Mouse (Mus musculus) lung, postnatal 0 days (tissue): ENCODE data around the gene Gnb3. TPM values are rescaled to one million over a fixed set of nuclear protein-coding genes. Genes with fewer than 3 reads are reported as not detected.

ENCODE experiments used
- ATAC-seq: fragments of 200-750 bp; cut with Nextera tagmentation; 2 replicates; pipeline ENCODE4 v1.8.0; 2017; ENCODE audit warnings: moderate library complexity
- DNase-seq: peaks from one replicate; pipeline ENCODE4 v3.0.0-alpha.2; 2016; ENCODE audit warnings: low spot score
- H3K27ac ChIP-seq: fragments of 300-500 bp; sonication (generic); 2 replicates; pipeline ENCODE4 v1.5.1; 2014; ENCODE audit warnings: antibody characterized with exemption, mild to moderate bottlenecking, low read length, mixed read lengths
- H3K27me3 ChIP-seq: fragments of 300-500 bp; sonication (generic); replicated peaks from 2 replicates; pipeline ENCODE4 v1.6.1; 2014; ENCODE audit warnings: low read length, mixed read lengths; ENCODE audit not compliant: insufficient read depth
- H3K36me3 ChIP-seq: fragments of 300-500 bp; sonication (generic); 2 replicates; pipeline ENCODE4 v1.6.1; 2014; ENCODE audit warnings: low read length, mixed read lengths; ENCODE audit not compliant: insufficient read depth
- H3K4me1 ChIP-seq: fragments of 300-500 bp; sonication (generic); 2 replicates; pipeline ENCODE4 v1.6.1; 2014; ENCODE audit warnings: antibody characterized with exemption, low read depth, low read length, mixed read lengths; ENCODE audit not compliant: insufficient read depth
- H3K4me2 ChIP-seq: fragments of 300-500 bp; sonication (generic); replicated peaks from 2 replicates; pipeline ENCODE4 v1.6.1; 2014; ENCODE audit warnings: low read depth, mild to moderate bottlenecking, low read length, moderate library complexity, mixed read lengths
- H3K4me3 ChIP-seq: fragments of 300-500 bp; sonication (generic); 2 replicates; pipeline ENCODE4 v1.5.1; 2014; ENCODE audit warnings: low read depth, low read length
- H3K9ac ChIP-seq: fragments of 300-500 bp; sonication (generic); replicated peaks from 2 replicates; pipeline ENCODE4 v1.6.1; 2014; ENCODE audit warnings: low read depth, mild to moderate bottlenecking
- H3K9me3 ChIP-seq: fragments of 300-500 bp; sonication (generic); 2 replicates; pipeline ENCODE4 v1.6.1; 2016; ENCODE audit warnings: low read length, mixed read lengths
- CTCF ChIP-seq: IDR thresholded peaks from 2 replicates; pipeline ENCODE4 v1.5.1; 2016; ENCODE audit warnings: antibody characterized with exemption, mild to moderate bottlenecking
- EP300 ChIP-seq: IDR thresholded peaks from 2 replicates; pipeline ENCODE4 v1.6.1; 2016; ENCODE audit warnings: antibody characterized with exemption, mild to moderate bottlenecking, control low read depth
- WGBS: fragments of 180-500 bp; shearing (Covaris S2); extraction: QIAGEN DNeasy Blood & Tissue Kit; methylation state at CpG from one replicate; pipeline ENCODE4 v1.1.7; 2014; 5-methylcytosine and 5-hydroxymethylcytosine counted together
- polyA plus RNA-seq: library from polyadenylated mRNA; unstranded; fragments of >200 nt; fragmentation: Nextera tagmentation; extraction: Ambion mirVana; gene quantifications from 2 replicates; pipeline ENCODE4 v1.2.1, GENCODE M21; 2015

The Gnb3 gene
- polyA plus RNA-seq, 1 experiment from 2014 or later = 0.24 TPM

- WGBS = 39% methylated on average over 14 of the region's 14 CpGs
- ATAC-seq = no peak
- Histone ChIP-seq H3K4me3 (peak overlapping the region; percentile 77), H3K27ac (no peak overlapping the region), H3K9ac (peak overlapping the region; percentile 76), H3K9me3 (no peaks in the 10 kb centered on the region), H3K27me3 (no peaks in the 10 kb centered on the region), H3K36me3 (no peaks in the 10 kb centered on the region), H3K4me1 (peaks cover 16% of the 10 kb centered on the region), H3K4me2 (peak overlapping the region; percentile 97)
- TF ChIP-seq CTCF = no peak
- no peak for TF ChIP-seq EP300
- DNase-seq = no peak
Measured at GRCm38 (mm10) chr6:124809775-124810538, 30.1 kb downstream of the Gnb3 start.

GRCm38 (mm10) chr6:124809052-124809774 is 30.9 kb downstream of the Gnb3 start:
- H3K4me3 ChIP-seq = peak overlapping the region; percentile 77
- WGBS = under 1% methylated on average over 35 of the region's 35 CpGs
- H3K9me3 ChIP-seq = no peaks in the 10 kb centered on the region
- H3K36me3 ChIP-seq = no peaks in the 10 kb centered on the region
- TF ChIP-seq CTCF = peak; percentile 93
- no peak for TF ChIP-seq EP300
- peak; percentile 29 for ATAC-seq
- peak overlapping the region; percentile 76 for H3K9ac ChIP-seq
- H3K4me2 ChIP-seq = peak overlapping the region; percentile 97
- no peaks in the 10 kb centered on the region for H3K27me3 ChIP-seq
- peaks cover 16% of the 10 kb centered on the region for H3K4me1 ChIP-seq
- H3K27ac ChIP-seq = peak overlapping the region; percentile 97
- peak; percentile 92 for DNase-seq

GRCm38 (mm10) chr6:124808358-124809012 is 31.6 kb downstream of the Gnb3 start, which contains the start of gene Spsb2:
Spsb2 (plus strand) TSS chr6:124808661.
- no peak; the same call in 1 of the 2 replicates for TF ChIP-seq EP300
- TF ChIP-seq CTCF = no peak
- ATAC-seq (peak; percentile 72), DNase-seq (peak; percentile 94)
- 3% methylated on average over 29 of the region's 29 CpGs for WGBS
- Histone ChIP-seq H3K4me3 (peak within 1 kb of the TSS; percentile 77), H3K9me3 (no peaks in the 10 kb centered on the region), H3K36me3 (no peaks in the 10 kb centered on the region), H3K4me1 (peaks cover 16% of the 10 kb centered on the region), H3K27ac (peak within 1 kb of the TSS; percentile 97), H3K4me2 (peak within 1 kb of the TSS; percentile 97), H3K27me3 (no peaks in the 10 kb centered on the region), H3K9ac (peak within 1 kb of the TSS; percentile 76)

- H3K9ac ChIP-seq = no peak overlapping the region
- H3K4me2 ChIP-seq = peak overlapping the region; percentile 97
- H3K9me3 ChIP-seq = no peaks in the 10 kb centered on the region
- TF ChIP-seq CTCF (no peak), EP300 (no peak)
- 45% methylated on average over 6 of the region's 6 CpGs for WGBS
- H3K4me1 ChIP-seq = peaks cover 15% of the 10 kb centered on the region
- H3K4me3 ChIP-seq = peak overlapping the region; percentile 77; the same call in 1 of the 2 replicates
- peak overlapping the region; percentile 97 for H3K27ac ChIP-seq
- DNase-seq (peak; percentile 46), ATAC-seq (no peak)
- no peaks in the 10 kb centered on the region for H3K27me3 ChIP-seq
- H3K36me3 ChIP-seq = no peaks in the 10 kb centered on the region
Measured at GRCm38 (mm10) chr6:124807986-124808357, 32.1 kb downstream of the Gnb3 start.

GRCm38 (mm10) chr6:124807366-124807765 is 32.7 kb downstream of the Gnb3 start:
- H3K9ac ChIP-seq = no peak overlapping the region
- 75% methylated on average over 4 of the region's 4 CpGs for WGBS
- no peak overlapping the region for H3K27ac ChIP-seq
- TF ChIP-seq EP300 (no peak), CTCF (no peak)
- no peaks in the 10 kb centered on the region for H3K9me3 ChIP-seq
- H3K36me3 ChIP-seq = no peaks in the 10 kb centered on the region
- DNase-seq = no peak
- H3K4me1 ChIP-seq = peaks cover 11% of the 10 kb centered on the region
- no peak overlapping the region for H3K4me3 ChIP-seq
- ATAC-seq = no peak
- no peaks in the 10 kb centered on the region for H3K27me3 ChIP-seq
- no peak overlapping the region for H3K4me2 ChIP-seq
